Mouse (Mus musculus) macrophage (primary cell): ENCODE results near the gene Gm10135. TPM values are rescaled to one million over a fixed set of nuclear protein-coding genes. Genes with fewer than 3 reads are reported as not detected.
"Not testable (repeated sequence)": the region's sequence is repeated elsewhere in the genome, so short reads cannot be mapped to it uniquely, and the experiment has no call there.

ENCODE experiments used
- H3K27ac ChIP-seq: fragments of 350-480 bp; formaldehyde crosslinking; 2 replicates; pipeline ENCODE4 v1.9.0; 2021
- H3K36me3 ChIP-seq: fragments of 350-480 bp; formaldehyde crosslinking; 2 replicates; pipeline ENCODE4 v1.9.0; 2021; ENCODE audit errors: inconsistent target
- H3K4me3 ChIP-seq: fragments of 350-480 bp; formaldehyde crosslinking; 2 replicates; pipeline ENCODE4 v1.9.0; 2021; ENCODE audit errors: inconsistent target
- H3K79me2 ChIP-seq: fragments of 350-480 bp; formaldehyde crosslinking; 2 replicates; pipeline ENCODE4 v1.9.0; 2021; ENCODE audit errors: inconsistent target
- WGBS: methylation state at CpG from one replicate; pipeline ENCODE4 v1.1.7; 2026; ENCODE audit warnings: inconsistent platforms; ENCODE audit not compliant: missing documents; 5-methylcytosine and 5-hydroxymethylcytosine counted together
- polyA plus RNA-seq: library from polyadenylated mRNA; stranded (reverse); fragments of 250-400 nt; gene quantifications from 3 replicates; pipeline ENCODE4 v1.2.4, GENCODE M21; 2018; ENCODE audit warnings: inconsistent platforms

Gene Gm10135
- polyA plus RNA-seq, 1 experiment from 2014 or later: not detected

GRCm38 (mm10) chr5:72938421-72938820 lies 36.1 kb downstream of the Gm10135 start:
- not testable (repeated sequence) for H3K27ac ChIP-seq, H3K4me3 ChIP-seq, H3K36me3 ChIP-seq
- WGBS: 96% methylated on average over 3 of the region's 3 CpGs
- peaks cover 59% of the 10 kb centered on the region; the same call in 1 of the 2 replicates for H3K79me2 ChIP-seq

DNA sequence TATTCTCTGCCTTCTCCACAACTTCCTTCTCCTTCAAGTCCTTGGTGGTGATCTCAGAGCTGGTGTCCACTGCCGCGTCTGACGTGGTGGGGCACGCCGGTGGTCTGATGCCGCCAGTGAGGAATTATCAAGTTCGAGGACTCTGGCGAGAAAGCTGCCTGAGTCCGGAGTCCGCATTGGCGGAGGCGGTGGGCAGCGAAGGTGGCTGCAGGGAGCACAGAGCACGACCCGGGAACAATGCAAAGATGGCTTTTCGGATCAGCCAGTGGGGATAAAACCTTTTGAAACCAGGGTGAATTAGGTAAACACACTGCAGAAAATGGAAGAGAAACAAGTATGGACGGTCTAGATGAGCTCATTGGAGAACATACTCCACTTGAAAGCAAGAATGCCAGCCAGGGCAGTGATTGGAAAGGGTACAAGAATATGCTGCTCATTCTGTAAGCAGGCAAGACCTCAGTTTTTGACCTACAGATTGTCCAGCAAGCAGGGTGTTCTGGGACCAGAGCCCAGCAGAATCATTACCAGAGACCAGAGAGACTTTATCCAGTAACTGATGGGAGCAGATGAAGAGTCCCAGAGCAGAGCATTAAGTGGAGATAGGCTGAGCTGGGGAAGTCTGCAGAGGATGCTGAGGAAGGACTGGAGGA lies 41.4 kb downstream of the Gm10135 start:
- Histone ChIP-seq H3K79me2 (peaks cover 65% of the 10 kb centered on the region), H3K4me3 (no peak overlapping the region), H3K27ac (no peak overlapping the region), H3K36me3 (no peaks in the 10 kb centered on the region)
- 96% methylated on average over 17 of the region's 17 CpGs for WGBS

DNA sequence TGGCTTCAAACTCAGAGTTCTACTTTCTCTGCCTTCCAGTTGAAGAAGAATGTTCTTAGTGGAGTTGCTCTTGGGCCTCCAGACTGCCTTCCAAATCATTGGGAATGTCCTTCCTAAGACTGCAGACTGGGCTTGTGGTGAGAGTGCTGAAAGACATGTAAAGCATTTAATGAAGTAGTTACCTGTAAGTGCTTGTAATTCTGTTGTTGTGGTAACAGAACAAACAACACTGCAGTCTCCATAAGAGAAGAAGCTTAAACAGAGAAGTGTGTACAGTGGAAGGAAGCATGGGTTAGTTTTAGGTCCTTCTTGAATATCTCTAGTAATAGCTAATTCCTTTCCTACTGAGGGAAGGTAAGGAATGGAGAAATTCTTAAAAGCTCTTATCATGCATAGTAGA lies 47.4 kb downstream of the Gm10135 start:
- no peak overlapping the region for H3K27ac ChIP-seq
- H3K79me2 ChIP-seq: peaks cover 100% of the 10 kb centered on the region
- no peak overlapping the region for H3K4me3 ChIP-seq
- H3K36me3 ChIP-seq: no peaks in the 10 kb centered on the region

GRCm38 (mm10) chr5:72922796-72923195 lies 51.7 kb downstream of the Gm10135 start:
- 88% methylated on average over 3 of the region's 3 CpGs for WGBS
- H3K27ac ChIP-seq: no peak overlapping the region
- H3K4me3 ChIP-seq: no peak overlapping the region
- no peaks in the 10 kb centered on the region for H3K36me3 ChIP-seq
- peaks cover 100% of the 10 kb centered on the region for H3K79me2 ChIP-seq

GRCm38 (mm10) chr5:72921171-72921570 lies 53.3 kb downstream of the Gm10135 start:
- WGBS: 97% methylated on average over 8 of the region's 8 CpGs
- Histone ChIP-seq H3K79me2 (peaks cover 100% of the 10 kb centered on the region), H3K4me3 (no peak overlapping the region), H3K27ac (no peak overlapping the region), H3K36me3 (no peaks in the 10 kb centered on the region)

DNA sequence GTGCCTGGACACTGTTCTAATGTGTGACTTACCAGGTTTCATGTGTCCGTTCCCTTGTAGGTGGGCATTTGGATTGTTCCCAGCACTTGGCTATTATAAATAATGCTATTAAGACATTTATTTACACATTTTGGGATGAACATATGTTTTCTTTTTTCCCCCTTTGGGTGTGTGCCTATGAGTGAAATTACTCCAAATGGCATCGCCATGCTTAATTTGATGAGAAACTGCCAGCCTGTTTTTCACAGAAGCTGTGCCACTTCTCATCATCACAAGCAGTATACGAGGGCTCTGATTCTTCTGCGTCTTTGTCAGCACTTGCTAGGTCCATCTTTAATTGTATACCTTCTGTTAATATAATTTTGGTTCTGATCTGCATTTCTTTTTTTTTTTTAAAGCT lies 54.1 kb downstream of the Gm10135 start:
- 100% methylated on average over 4 of the region's 4 CpGs for WGBS
- Histone ChIP-seq H3K27ac (no peak overlapping the region), H3K36me3 (no peaks in the 10 kb centered on the region), H3K4me3 (no peak overlapping the region), H3K79me2 (peaks cover 100% of the 10 kb centered on the region)

DNA sequence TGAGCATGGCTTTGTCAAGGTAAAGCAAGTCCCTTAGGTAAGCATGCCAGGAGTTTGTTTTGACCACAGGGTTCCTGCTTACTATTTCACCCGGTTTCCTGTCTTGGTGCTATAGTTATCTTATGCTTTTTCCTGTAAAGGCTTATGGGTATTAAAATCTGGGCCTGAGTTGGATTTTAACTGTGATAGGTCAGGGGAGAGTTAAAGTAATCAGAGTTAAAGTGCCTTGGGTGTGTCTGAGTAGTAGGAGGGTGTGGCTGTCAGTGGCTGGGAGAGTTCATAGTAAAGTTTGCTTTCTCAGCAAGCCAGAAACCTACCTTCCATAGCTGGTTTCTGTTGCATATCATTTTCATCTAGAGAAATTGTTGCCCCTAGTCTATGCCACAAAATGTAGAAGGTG lies 57.7 kb downstream of the Gm10135 start:
- peaks cover 71% of the 10 kb centered on the region for H3K79me2 ChIP-seq
- no peak overlapping the region for H3K4me3 ChIP-seq
- H3K36me3 ChIP-seq: no peaks in the 10 kb centered on the region
- H3K27ac ChIP-seq: no peak overlapping the region
- 10% methylated on average over 1 of the region's 1 CpGs for WGBS

DNA sequence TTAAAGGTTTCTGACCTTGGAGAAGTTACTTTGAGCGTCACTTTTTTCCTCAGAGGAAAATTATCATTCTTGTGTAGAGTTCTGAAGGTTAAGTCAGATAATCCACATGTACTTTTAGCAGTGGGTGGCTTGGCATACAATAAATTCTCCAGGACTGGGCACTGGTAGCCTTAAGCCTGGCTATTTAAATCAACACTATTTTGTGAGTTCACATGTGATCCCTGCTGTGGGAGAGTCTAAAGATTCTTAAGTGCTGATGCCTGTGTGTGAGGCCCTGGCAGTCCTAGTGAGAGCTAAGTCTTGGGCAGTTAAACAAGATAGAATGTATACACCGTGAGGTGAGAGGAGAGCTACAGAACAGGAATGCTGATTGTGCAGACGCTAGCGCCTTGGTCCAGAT lies 58.5 kb downstream of the Gm10135 start:
- peaks cover 63% of the 10 kb centered on the region for H3K79me2 ChIP-seq
- 76% methylated on average over 4 of the region's 4 CpGs for WGBS
- H3K27ac ChIP-seq: no peak overlapping the region
- H3K4me3 ChIP-seq: peak overlapping the region; percentile 80
- no peaks in the 10 kb centered on the region for H3K36me3 ChIP-seq

Other genes starting within 250 kb of the Gm10135 start
- gene Txk, start 221.9 kb downstream of the Gm10135 start, polyA plus RNA-seq: 0.06 to 0.37 TPM (median 0.27 TPM) in 3 replicates
- 53.1 to 81.3 TPM (median 56.1 TPM) in 3 replicates for gene Tec, start 106.2 kb downstream of the Gm10135 start, polyA plus RNA-seq
- gene Slain2, start 60.4 kb downstream of the Gm10135 start, polyA plus RNA-seq: 21.7 to 48.1 TPM (median 30.2 TPM) in 3 replicates
- gene Slc10a4, start 32.2 kb upstream of the Gm10135 start, polyA plus RNA-seq: not detected in 3 replicates